Mouse (Mus musculus) liver, embryonic 11.5 days (tissue): ENCODE measurements around the gene Pld3. TPM values are rescaled to one million over a fixed set of nuclear protein-coding genes. Genes with fewer than 3 reads are reported as not detected.
A peak's percentile ranks its signal among the peaks of the same experiment; 100 is the strongest.

Experiments used
- ATAC-seq: fragments of 200-750 bp; cut with Nextera tagmentation; replicated peaks from 2 replicates; pipeline ENCODE4 v1.8.0; 2017; ENCODE audit warnings: moderate number of reproducible peaks, mild to moderate bottlenecking, moderate TSS enrichment, moderate library complexity; ENCODE audit not compliant: low FRiP score
- DNase-seq: peaks from one replicate; pipeline ENCODE4 v3.0.0-alpha.2; 2017; ENCODE audit warnings: low spot score
- H3K27ac ChIP-seq: fragments of 300-500 bp; sonication (generic); 2 replicates; pipeline ENCODE4 v1.5.1; 2014; ENCODE audit warnings: mild to moderate bottlenecking, low read depth, low read length, control low read depth
- H3K27me3 ChIP-seq: fragments of 300-500 bp; sonication (generic); replicated peaks from 2 replicates; pipeline ENCODE4 v1.6.1; 2014; ENCODE audit warnings: low read length, mixed read lengths; ENCODE audit not compliant: control insufficient read depth, insufficient read depth
- H3K36me3 ChIP-seq: fragments of 300-500 bp; sonication (generic); 2 replicates; pipeline ENCODE4 v1.6.1; 2014; ENCODE audit warnings: mild to moderate bottlenecking, low read length, moderate library complexity, mixed read lengths; ENCODE audit not compliant: control insufficient read depth, insufficient read depth
- H3K4me1 ChIP-seq: fragments of 300-500 bp; sonication (generic); replicated peaks from 2 replicates; pipeline ENCODE4 v1.6.1; 2014; ENCODE audit warnings: low read length, mixed read lengths; ENCODE audit not compliant: control insufficient read depth, insufficient read depth
- H3K4me2 ChIP-seq: fragments of 300-500 bp; sonication (generic); 2 replicates; pipeline ENCODE4 v1.6.1; 2014; ENCODE audit warnings: mild to moderate bottlenecking, control low read depth, moderate library complexity
- H3K4me3 ChIP-seq: fragments of 300-500 bp; sonication (generic); 2 replicates; pipeline ENCODE4 v1.5.1; 2014; ENCODE audit warnings: low read depth, low read length, control low read depth
- H3K9ac ChIP-seq: fragments of 300-500 bp; sonication (generic); 2 replicates; pipeline ENCODE4 v1.6.1; 2014; ENCODE audit warnings: low read depth, low read length, control low read depth
- H3K9me3 ChIP-seq: fragments of 300-500 bp; sonication (generic); 2 replicates; pipeline ENCODE4 v1.6.1; 2016; ENCODE audit warnings: low read length, inconsistent platforms, mixed read lengths; ENCODE audit not compliant: control insufficient read depth
- WGBS: fragments of 180-500 bp; shearing (Covaris S2); extraction: QIAGEN DNeasy Blood & Tissue Kit; methylation state at CpG from one replicate; pipeline ENCODE4 v1.1.7; 2014; 5-methylcytosine and 5-hydroxymethylcytosine counted together
- polyA plus RNA-seq: library from polyadenylated mRNA; unstranded; fragments of >200 nt; fragmentation: Nextera tagmentation; extraction: Ambion mirVana; gene quantifications from 2 replicates; pipeline ENCODE4 v1.2.1, GENCODE M21; 2014

The Pld3 gene
- polyA plus RNA-seq, 1 experiment from 2014 or later, result 44.4 TPM

GRCm38 (mm10) chr7:27490543-27491329 lies 62.3 kb downstream of the Pld3 start:
- WGBS, result under 1% methylated on average over 31 of the region's 33 CpGs

GRCm38 (mm10) chr7:27490227-27490542 lies 62.8 kb downstream of the Pld3 start:
- no peaks in the 10 kb centered on the region for H3K9me3 ChIP-seq
- peak overlapping the region; percentile 68 for H3K9ac ChIP-seq
- ATAC-seq (no peak), DNase-seq (no peak)
- WGBS, result 31% methylated on average over 4 of the region's 4 CpGs
- no peaks in the 10 kb centered on the region for H3K27me3 ChIP-seq
- H3K4me2 ChIP-seq, result peak overlapping the region; percentile 78
- peaks cover 8% of the 10 kb centered on the region; the same call in 1 of the 2 replicates for H3K36me3 ChIP-seq
- H3K27ac ChIP-seq, result peak overlapping the region; percentile 96
- H3K4me3 ChIP-seq, result peak overlapping the region; percentile 53
- peaks cover 40% of the 10 kb centered on the region for H3K4me1 ChIP-seq

More at GRCm38 (mm10) chr7:27490543-27491329, 62.3 kb downstream of the Pld3 start:
- Histone ChIP-seq H3K4me2 (peak overlapping the region; percentile 78), H3K27me3 (no peaks in the 10 kb centered on the region), H3K9me3 (no peaks in the 10 kb centered on the region), H3K9ac (peak overlapping the region; percentile 68), H3K36me3 (peaks cover 8% of the 10 kb centered on the region; the same call in 1 of the 2 replicates), H3K27ac (peak overlapping the region; percentile 96), H3K4me3 (peak overlapping the region; percentile 53), H3K4me1 (peaks cover 38% of the 10 kb centered on the region)
- ATAC-seq (peak; percentile 88), DNase-seq (peak; percentile 95)

GRCm38 (mm10) chr7:27489270-27489869 lies 63.6 kb downstream of the Pld3 start:
- Histone ChIP-seq H3K36me3 (peaks cover 8% of the 10 kb centered on the region; the same call in 1 of the 2 replicates), H3K4me2 (peak overlapping the region; percentile 78), H3K9me3 (no peaks in the 10 kb centered on the region), H3K9ac (peak overlapping the region; percentile 68; the same call in 1 of the 2 replicates), H3K27me3 (no peaks in the 10 kb centered on the region), H3K4me3 (no peak overlapping the region), H3K4me1 (peaks cover 40% of the 10 kb centered on the region), H3K27ac (peak overlapping the region; percentile 96; the same call in 1 of the 2 replicates)
- no peak for DNase-seq
- 91% methylated on average over 25 of the region's 25 CpGs for WGBS
- ATAC-seq, result no peak

- under 1% methylated on average over 13 of the region's 13 CpGs for WGBS
- H3K4me2 ChIP-seq, result peak overlapping the region; percentile 94
- H3K4me3 ChIP-seq, result peak overlapping the region; percentile 84
- no peak for DNase-seq
- H3K36me3 ChIP-seq, result peaks cover 8% of the 10 kb centered on the region; the same call in 1 of the 2 replicates
- peaks cover 40% of the 10 kb centered on the region for H3K4me1 ChIP-seq
- ATAC-seq, result no peak
- H3K27ac ChIP-seq, result peak overlapping the region; percentile 97
- H3K9ac ChIP-seq, result peak overlapping the region; percentile 86
- H3K27me3 ChIP-seq, result no peaks in the 10 kb centered on the region
- H3K9me3 ChIP-seq, result no peaks in the 10 kb centered on the region
These were observed 65.2 kb downstream of the Pld3 start for GRCm38 (mm10) chr7:27487740-27488268.

- peaks cover 46% of the 10 kb centered on the region for H3K4me1 ChIP-seq
- WGBS, result under 1% methylated on average over 77 of the region's 80 CpGs
- H3K9me3 ChIP-seq, result no peaks in the 10 kb centered on the region
- H3K4me2 ChIP-seq, result peak within 1 kb of the TSS; percentile 94
- ATAC-seq (peak; percentile 85), DNase-seq (peak; percentile 100)
- peak within 1 kb of the TSS; percentile 97 for H3K27ac ChIP-seq
- peak within 1 kb of the TSS; percentile 84 for H3K4me3 ChIP-seq
- peaks cover 8% of the 10 kb centered on the region; the same call in 1 of the 2 replicates for H3K36me3 ChIP-seq
- H3K27me3 ChIP-seq, result no peaks in the 10 kb centered on the region
- peak within 1 kb of the TSS; percentile 86 for H3K9ac ChIP-seq
These were observed 66.0 kb downstream of the Pld3 start, which contains the start of gene Sertad1 for GRCm38 (mm10) chr7:27486770-27487697. Gene Sertad1, plus strand, starts transcription at chr7:27486910.

GRCm38 (mm10) chr7:27486102-27486769 lies 66.8 kb downstream of the Pld3 start:
- no peaks in the 10 kb centered on the region for H3K9me3 ChIP-seq
- peak overlapping the region; percentile 84 for H3K4me3 ChIP-seq
- peak overlapping the region; percentile 94 for H3K4me2 ChIP-seq
- H3K27me3 ChIP-seq, result no peaks in the 10 kb centered on the region
- DNase-seq (no peak), ATAC-seq (no peak)
- WGBS, result 3% methylated on average over 13 of the region's 13 CpGs
- peaks cover 41% of the 10 kb centered on the region for H3K4me1 ChIP-seq
- peak overlapping the region; percentile 86 for H3K9ac ChIP-seq
- H3K27ac ChIP-seq, result peak overlapping the region; percentile 97
- peaks cover 8% of the 10 kb centered on the region; the same call in 1 of the 2 replicates for H3K36me3 ChIP-seq

GRCm38 (mm10) chr7:27483860-27484259 lies 69.2 kb downstream of the Pld3 start:
- Histone ChIP-seq H3K9ac (no peak overlapping the region), H3K27me3 (no peaks in the 10 kb centered on the region), H3K27ac (no peak overlapping the region), H3K9me3 (no peaks in the 10 kb centered on the region), H3K4me2 (no peak overlapping the region), H3K4me1 (peaks cover 34% of the 10 kb centered on the region), H3K36me3 (no peaks in the 10 kb centered on the region), H3K4me3 (no peak overlapping the region)
- DNase-seq, result no peak
- no peak for ATAC-seq
- WGBS, result 82% methylated on average over 4 of the region's 4 CpGs
